Mouse (Mus musculus) limb, embryonic 11.5 days (tissue): ENCODE measurements around the gene Cadps. TPM values are rescaled to one million over a fixed set of nuclear protein-coding genes. Genes with fewer than 3 reads are reported as not detected.

Experiments
- ATAC-seq: fragments of 200-750 bp; cut with Nextera tagmentation; 2 replicates; pipeline ENCODE4 v1.8.0; 2017; ENCODE audit warnings: low read depth; ENCODE audit not compliant: insufficient number of reproducible peaks, low FRiP score, low TSS enrichment
- DNase-seq: peaks from one replicate; pipeline ENCODE4 v3.0.0-alpha.2; 2015; ENCODE audit warnings: low spot score
- H3K27ac ChIP-seq: fragments of 300-500 bp; sonication (generic); replicated peaks from 2 replicates; pipeline ENCODE4 v1.5.1; 2014; ENCODE audit warnings: low read depth, mild to moderate bottlenecking, low read length
- H3K27me3 ChIP-seq: fragments of 300-500 bp; sonication (generic); 2 replicates; pipeline ENCODE4 v1.6.1; 2014; ENCODE audit warnings: mild to moderate bottlenecking, low read length, mixed read lengths; ENCODE audit not compliant: control insufficient read depth, insufficient read depth
- H3K36me3 ChIP-seq: fragments of 300-500 bp; sonication (generic); 2 replicates; pipeline ENCODE4 v1.6.1; 2014; ENCODE audit warnings: mild to moderate bottlenecking, low read length, moderate library complexity, mixed read lengths; ENCODE audit not compliant: control insufficient read depth, insufficient read depth
- H3K4me1 ChIP-seq: fragments of 300-500 bp; sonication (generic); 2 replicates; pipeline ENCODE4 v1.6.1; 2014; ENCODE audit warnings: low read length, mixed read lengths; ENCODE audit not compliant: control insufficient read depth, insufficient read depth
- H3K4me2 ChIP-seq: fragments of 300-500 bp; sonication (generic); 2 replicates; pipeline ENCODE4 v1.6.1; 2014; ENCODE audit warnings: low read depth, mild to moderate bottlenecking, moderate library complexity; ENCODE audit not compliant: severe bottlenecking
- H3K4me3 ChIP-seq: fragments of 300-500 bp; sonication (generic); 2 replicates; pipeline ENCODE4 v1.5.1; 2014; ENCODE audit warnings: low read depth, low read length
- H3K9ac ChIP-seq: fragments of 300-500 bp; sonication (generic); 2 replicates; pipeline ENCODE4 v1.6.1; 2014; ENCODE audit warnings: mild to moderate bottlenecking, low read length
- H3K9me3 ChIP-seq: fragments of 300-500 bp; sonication (generic); 2 replicates; pipeline ENCODE4 v1.6.1; 2016; ENCODE audit warnings: low read length; ENCODE audit not compliant: control insufficient read depth
- WGBS: fragments of 180-500 bp; shearing (Covaris S2); extraction: QIAGEN DNeasy Blood & Tissue Kit; methylation state at CpG from one replicate; pipeline ENCODE4 v1.1.7; 2014; 5-methylcytosine and 5-hydroxymethylcytosine counted together
- polyA plus RNA-seq: library from polyadenylated mRNA; unstranded; fragments of >200 nt; fragmentation: Nextera tagmentation; extraction: Ambion mirVana; gene quantifications from 2 replicates; pipeline ENCODE4 v1.2.1, GENCODE M21; 2014

The Cadps gene
- polyA plus RNA-seq, 1 experiment from 2014 or later = 0.36 TPM

DNA sequence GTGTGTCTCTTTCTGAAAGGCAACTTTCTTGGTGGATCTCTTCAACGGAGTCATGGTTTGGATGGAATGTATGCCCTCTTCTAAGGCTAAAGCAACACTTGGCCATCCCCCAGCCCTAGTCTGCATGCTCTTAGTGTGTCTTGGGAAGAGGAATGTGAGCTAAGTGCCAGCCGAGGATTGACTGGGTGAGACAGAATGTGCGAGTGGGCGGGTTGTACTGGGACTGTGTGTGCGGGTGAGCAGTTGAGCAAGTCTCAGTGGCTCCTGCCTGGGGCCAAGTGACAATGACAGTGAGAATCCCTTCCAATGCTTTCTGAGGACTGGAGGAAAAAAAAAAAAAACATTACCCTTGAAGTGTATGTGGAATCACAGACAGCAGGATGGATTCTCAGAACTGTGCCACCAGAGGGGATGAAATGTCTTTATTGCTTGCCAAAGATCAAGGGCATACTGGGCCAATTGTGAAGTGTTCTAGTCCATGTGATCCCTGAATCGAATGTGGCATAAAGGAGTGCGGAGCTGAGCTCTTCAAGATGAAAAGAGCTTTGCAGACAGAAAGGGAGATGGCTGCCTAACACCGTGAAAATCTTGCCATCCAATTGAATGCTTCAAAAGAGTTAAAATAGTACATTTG lies 394.7 kb downstream of the Cadps start:
- H3K27ac ChIP-seq = no peak overlapping the region
- ATAC-seq = no peak
- H3K36me3 ChIP-seq = no peaks in the 10 kb centered on the region
- H3K4me2 ChIP-seq = no peak overlapping the region
- H3K9ac ChIP-seq = no peak overlapping the region
- DNase-seq = no peak
- WGBS = 83% methylated on average over 8 of the region's 8 CpGs
- H3K4me3 ChIP-seq = no peak overlapping the region
- H3K27me3 ChIP-seq = no peaks in the 10 kb centered on the region
- no peaks in the 10 kb centered on the region for H3K4me1 ChIP-seq
- no peaks in the 10 kb centered on the region for H3K9me3 ChIP-seq

GRCm38 (mm10) chr14:12425311-12425710 lies 397.6 kb downstream of the Cadps start:
- Histone ChIP-seq H3K4me3 (no peak overlapping the region), H3K36me3 (no peaks in the 10 kb centered on the region), H3K4me1 (no peaks in the 10 kb centered on the region), H3K27ac (no peak overlapping the region), H3K9ac (no peak overlapping the region), H3K4me2 (no peak overlapping the region), H3K27me3 (no peaks in the 10 kb centered on the region), H3K9me3 (no peaks in the 10 kb centered on the region)
- DNase-seq (no peak), ATAC-seq (no peak)
- WGBS = 65% methylated on average over 6 of the region's 6 CpGs

GRCm38 (mm10) chr14:12410276-12410675 lies 412.6 kb downstream of the Cadps start:
- Histone ChIP-seq H3K4me3 (no peak overlapping the region), H3K27ac (no peak overlapping the region), H3K9me3 (no peaks in the 10 kb centered on the region), H3K9ac (no peak overlapping the region), H3K36me3 (no peaks in the 10 kb centered on the region), H3K4me1 (no peaks in the 10 kb centered on the region), H3K27me3 (no peaks in the 10 kb centered on the region), H3K4me2 (no peak overlapping the region)
- 89% methylated on average over 12 of the region's 12 CpGs for WGBS
- no peak for DNase-seq
- no peak for ATAC-seq

DNA sequence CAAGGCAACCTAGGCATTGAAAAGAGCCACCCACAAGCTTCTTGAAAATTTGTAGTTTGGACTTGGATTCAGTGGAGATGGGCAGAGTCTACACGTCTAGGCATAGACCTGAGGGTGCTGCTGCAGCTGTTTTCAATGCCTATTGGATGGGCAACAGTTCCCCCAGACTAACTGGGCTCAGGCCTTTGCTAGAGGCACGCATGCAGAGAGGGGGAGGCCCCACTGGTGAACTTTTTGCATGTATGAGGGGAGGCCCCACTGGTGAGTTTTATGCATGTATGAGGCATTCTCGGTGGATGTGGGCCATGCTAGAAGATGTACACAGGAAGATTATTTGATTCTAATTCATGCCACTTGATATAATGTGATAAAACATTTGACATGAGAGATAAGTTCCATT lies 413.1 kb downstream of the Cadps start:
- H3K36me3 ChIP-seq = no peaks in the 10 kb centered on the region
- H3K9me3 ChIP-seq = no peaks in the 10 kb centered on the region
- no peaks in the 10 kb centered on the region for H3K27me3 ChIP-seq
- ATAC-seq (no peak), DNase-seq (no peak)
- no peak overlapping the region for H3K9ac ChIP-seq
- no peaks in the 10 kb centered on the region for H3K4me1 ChIP-seq
- WGBS = 83% methylated on average over 3 of the region's 3 CpGs
- no peak overlapping the region for H3K4me3 ChIP-seq
- H3K27ac ChIP-seq = no peak overlapping the region
- no peak overlapping the region for H3K4me2 ChIP-seq

GRCm38 (mm10) chr14:12406588-12406987 lies 416.3 kb downstream of the Cadps start:
- DNase-seq (no peak), ATAC-seq (no peak)
- Histone ChIP-seq H3K36me3 (no peaks in the 10 kb centered on the region), H3K4me3 (no peak overlapping the region), H3K9ac (no peak overlapping the region), H3K27ac (no peak overlapping the region), H3K9me3 (no peaks in the 10 kb centered on the region), H3K27me3 (no peaks in the 10 kb centered on the region), H3K4me1 (no peaks in the 10 kb centered on the region), H3K4me2 (no peak overlapping the region)
- WGBS = 90% methylated on average over 10 of the region's 10 CpGs

- H3K36me3 ChIP-seq = no peaks in the 10 kb centered on the region
- no peaks in the 10 kb centered on the region for H3K9me3 ChIP-seq
- H3K27ac ChIP-seq = no peak overlapping the region
- H3K9ac ChIP-seq = no peak overlapping the region
- 71% methylated on average over 5 of the region's 5 CpGs for WGBS
- ATAC-seq (no peak), DNase-seq (no peak)
- H3K4me3 ChIP-seq = no peak overlapping the region
- H3K4me1 ChIP-seq = no peaks in the 10 kb centered on the region
- no peak overlapping the region for H3K4me2 ChIP-seq
- no peaks in the 10 kb centered on the region for H3K27me3 ChIP-seq
Observed at GRCm38 (mm10) chr14:12405201-12405600, 417.7 kb downstream of the Cadps start.

DNA sequence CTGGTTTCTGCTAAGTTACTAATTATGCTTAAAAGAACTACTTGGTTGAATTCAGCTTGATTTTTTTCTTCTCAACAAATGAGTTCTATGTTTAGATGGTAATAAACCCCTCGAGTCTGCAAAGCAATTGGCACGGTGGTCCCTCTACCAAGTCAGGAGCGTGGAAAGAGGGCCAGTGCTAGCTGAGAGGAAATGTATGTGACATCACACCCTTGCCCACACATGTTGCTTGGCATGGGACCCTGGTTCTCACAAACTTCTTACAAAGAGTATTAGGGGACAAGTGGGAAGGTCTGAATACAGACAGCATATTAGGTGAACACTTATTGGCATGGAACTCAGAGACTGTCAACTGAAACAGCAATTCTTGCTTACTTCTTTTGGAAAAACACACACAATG lies 418.2 kb downstream of the Cadps start:
- Histone ChIP-seq H3K4me2 (no peak overlapping the region), H3K9ac (no peak overlapping the region), H3K36me3 (no peaks in the 10 kb centered on the region), H3K27me3 (no peaks in the 10 kb centered on the region), H3K27ac (no peak overlapping the region), H3K9me3 (no peaks in the 10 kb centered on the region), H3K4me1 (no peaks in the 10 kb centered on the region), H3K4me3 (no peak overlapping the region)
- no peak for DNase-seq
- ATAC-seq = no peak
- WGBS = 81% methylated on average over 3 of the region's 3 CpGs

DNA sequence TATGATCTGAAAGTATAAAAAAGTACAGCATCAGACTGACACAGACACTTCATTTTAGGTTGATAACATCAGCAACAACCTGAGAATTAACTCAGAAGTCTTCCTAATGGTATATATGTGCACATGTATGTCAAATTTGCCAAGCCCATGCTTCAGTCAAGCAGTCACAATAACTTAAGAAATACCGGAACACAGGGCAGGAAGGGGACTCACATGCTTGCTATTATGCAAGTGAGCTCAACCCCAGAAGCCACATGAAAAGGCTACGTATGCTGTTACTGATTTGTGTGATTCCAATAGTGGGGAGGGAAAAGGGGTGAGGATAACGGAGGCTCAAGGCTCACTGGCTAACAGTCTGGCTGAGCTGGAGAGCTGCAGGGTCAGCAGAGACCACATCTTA lies 418.8 kb downstream of the Cadps start:
- H3K27me3 ChIP-seq = no peaks in the 10 kb centered on the region
- no peak overlapping the region for H3K4me2 ChIP-seq
- H3K36me3 ChIP-seq = no peaks in the 10 kb centered on the region
- DNase-seq (no peak), ATAC-seq (no peak)
- 50% methylated on average over 3 of the region's 3 CpGs for WGBS
- no peak overlapping the region for H3K4me3 ChIP-seq
- H3K27ac ChIP-seq = no peak overlapping the region
- no peak overlapping the region for H3K9ac ChIP-seq
- H3K4me1 ChIP-seq = no peaks in the 10 kb centered on the region
- no peaks in the 10 kb centered on the region for H3K9me3 ChIP-seq

DNA sequence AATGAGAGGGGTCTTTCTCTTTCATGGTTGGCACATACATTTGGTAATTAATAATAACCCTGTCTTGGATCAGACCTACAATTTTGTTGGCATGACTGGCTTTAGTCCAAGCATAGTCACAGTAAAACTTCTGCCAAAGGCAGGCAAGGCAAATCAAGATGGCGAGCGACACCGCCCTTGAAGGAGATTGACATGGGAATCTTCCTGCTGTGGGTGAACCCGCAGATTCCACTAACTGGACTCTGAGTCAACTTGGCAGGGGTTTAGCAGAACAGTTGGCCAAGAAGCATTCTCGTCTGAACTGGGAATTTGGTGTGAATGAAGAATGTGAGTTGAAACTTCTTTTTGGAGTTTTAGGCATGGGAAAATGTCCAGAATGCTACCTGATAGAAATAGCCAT lies 422.8 kb downstream of the Cadps start:
- H3K27ac ChIP-seq = no peak overlapping the region
- H3K4me2 ChIP-seq = no peak overlapping the region
- H3K27me3 ChIP-seq = no peaks in the 10 kb centered on the region
- no peak overlapping the region for H3K4me3 ChIP-seq
- WGBS = 85% methylated on average over 5 of the region's 5 CpGs
- no peaks in the 10 kb centered on the region for H3K9me3 ChIP-seq
- no peaks in the 10 kb centered on the region for H3K36me3 ChIP-seq
- ATAC-seq = no peak
- H3K9ac ChIP-seq = no peak overlapping the region
- H3K4me1 ChIP-seq = no peaks in the 10 kb centered on the region
- no peak for DNase-seq
